Mouse (Mus musculus): ENCODE data around the gene Enpp7. TPM values are rescaled to one million over a fixed set of nuclear protein-coding genes. Genes with fewer than 3 reads are reported as not detected.

The Enpp7 gene
- polyA plus RNA-seq, 1 experiment, result 0.11 TPM

- DNase-seq, result no peak
- Histone ChIP-seq H3K36me3 (ENCODE audit: control insufficient read depth, insufficient read depth, low read length) (peaks cover 13% of the 10 kb centered on the region), H3K4me1 (replicated peaks; ENCODE audit: control insufficient read depth, insufficient read depth, low read length) (peaks cover 19% of the 10 kb centered on the region), H3K27ac (ENCODE audit: control insufficient read depth, insufficient read depth, low read length) (no peak overlapping the region), H3K4me3 (ENCODE audit: control insufficient read depth, insufficient read depth, low read length) (no peak overlapping the region), H3K27me3 (ENCODE audit: control insufficient read depth, insufficient read depth, low read length) (no peaks in the 10 kb centered on the region; the same call in 1 of the 2 replicates)
- no peak for TF ChIP-seq POLR2A (IDR thresholded peaks at IDR 0.05; ENCODE audit: control insufficient read depth, extremely low read depth, insufficient read depth, low read length, poor library complexity)
- TF ChIP-seq CTCF (IDR thresholded peaks at IDR 0.05; ENCODE audit: borderline replicate concordance, control insufficient read depth, extremely low read depth, insufficient read depth, low read length, poor library complexity), result no peak
- WGBS, result 91% methylated on average over 12 of the region's 12 CpGs
Measured at GRCm38 (mm10) chr11:119026203-119026602, 38.2 kb downstream of the Enpp7 start.

- Histone ChIP-seq H3K4me1 (replicated peaks; ENCODE audit: control insufficient read depth, insufficient read depth, low read length) (0 out of 2 replicates have a peak, but pooled peaks cover 3% of the 10 kb centered on the region), H3K4me3 (ENCODE audit: control insufficient read depth, insufficient read depth, low read length) (no peak overlapping the region), H3K36me3 (ENCODE audit: control insufficient read depth, insufficient read depth, low read length) (peaks cover 9% of the 10 kb centered on the region), H3K27ac (ENCODE audit: control insufficient read depth, insufficient read depth, low read length) (no peak overlapping the region), H3K27me3 (ENCODE audit: control insufficient read depth, insufficient read depth, low read length) (peaks cover 3% of the 10 kb centered on the region)
- TF ChIP-seq POLR2A (IDR thresholded peaks at IDR 0.05; ENCODE audit: control insufficient read depth, extremely low read depth, insufficient read depth, low read length, poor library complexity) (no peak), CTCF (IDR thresholded peaks at IDR 0.05; ENCODE audit: borderline replicate concordance, control insufficient read depth, extremely low read depth, insufficient read depth, low read length, poor library complexity) (peak; percentile 91)
- peak; percentile 88 for DNase-seq
- 8% methylated on average over 26 of the region's 26 CpGs for WGBS
Measured at GRCm38 (mm10) chr11:119033874-119034558, 46.0 kb downstream of the Enpp7 start.

DNA sequence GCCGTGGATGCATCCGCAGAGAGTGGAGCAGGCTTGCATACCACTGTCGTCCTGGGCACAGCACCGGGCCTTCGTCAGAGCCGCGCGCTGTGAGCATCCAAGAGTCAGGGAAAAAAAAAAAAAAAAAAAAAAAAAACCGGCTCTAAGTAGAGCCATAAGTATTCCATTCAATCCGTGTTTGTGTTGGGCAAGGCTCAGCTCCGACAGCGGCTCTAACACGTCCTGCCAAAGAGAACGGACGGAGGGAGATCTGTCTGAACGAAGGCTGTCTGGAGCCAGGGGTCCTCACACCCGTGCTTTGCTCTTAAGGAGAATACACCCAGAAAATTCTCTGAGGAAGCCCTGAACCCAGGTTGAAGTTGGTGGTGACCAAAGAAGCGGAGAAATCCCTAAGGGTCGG lies 46.6 kb downstream of the Enpp7 start:
- TF ChIP-seq CTCF (IDR thresholded peaks at IDR 0.05; ENCODE audit: borderline replicate concordance, control insufficient read depth, extremely low read depth, insufficient read depth, low read length, poor library complexity) (no peak), POLR2A (IDR thresholded peaks at IDR 0.05; ENCODE audit: control insufficient read depth, extremely low read depth, insufficient read depth, low read length, poor library complexity) (no peak)
- Histone ChIP-seq H3K27me3 (ENCODE audit: control insufficient read depth, insufficient read depth, low read length) (peaks cover 3% of the 10 kb centered on the region), H3K27ac (ENCODE audit: control insufficient read depth, insufficient read depth, low read length) (no peak overlapping the region), H3K36me3 (ENCODE audit: control insufficient read depth, insufficient read depth, low read length) (peaks cover 7% of the 10 kb centered on the region), H3K4me3 (ENCODE audit: control insufficient read depth, insufficient read depth, low read length) (no peak overlapping the region), H3K4me1 (replicated peaks; ENCODE audit: control insufficient read depth, insufficient read depth, low read length) (peaks cover 5% of the 10 kb centered on the region)
- no peak for DNase-seq
- WGBS, result 26% methylated on average over 19 of the region's 19 CpGs

GRCm38 (mm10) chr11:119035094-119035685 lies 47.2 kb downstream of the Enpp7 start:
- no peak for DNase-seq
- peaks cover 3% of the 10 kb centered on the region for H3K27me3 ChIP-seq (ENCODE audit: control insufficient read depth, insufficient read depth, low read length)
- H3K4me1 ChIP-seq (replicated peaks; ENCODE audit: control insufficient read depth, insufficient read depth, low read length), result peaks cover 10% of the 10 kb centered on the region
- no peak overlapping the region for H3K4me3 ChIP-seq (ENCODE audit: control insufficient read depth, insufficient read depth, low read length)
- 18% methylated on average over 21 of the region's 21 CpGs for WGBS
- H3K36me3 ChIP-seq (ENCODE audit: control insufficient read depth, insufficient read depth, low read length), result peaks cover 7% of the 10 kb centered on the region
- no peak for TF ChIP-seq CTCF (IDR thresholded peaks at IDR 0.05; ENCODE audit: borderline replicate concordance, control insufficient read depth, extremely low read depth, insufficient read depth, low read length, poor library complexity)
- no peak for TF ChIP-seq POLR2A (IDR thresholded peaks at IDR 0.05; ENCODE audit: control insufficient read depth, extremely low read depth, insufficient read depth, low read length, poor library complexity)
- H3K27ac ChIP-seq (ENCODE audit: control insufficient read depth, insufficient read depth, low read length), result no peak overlapping the region

DNA sequence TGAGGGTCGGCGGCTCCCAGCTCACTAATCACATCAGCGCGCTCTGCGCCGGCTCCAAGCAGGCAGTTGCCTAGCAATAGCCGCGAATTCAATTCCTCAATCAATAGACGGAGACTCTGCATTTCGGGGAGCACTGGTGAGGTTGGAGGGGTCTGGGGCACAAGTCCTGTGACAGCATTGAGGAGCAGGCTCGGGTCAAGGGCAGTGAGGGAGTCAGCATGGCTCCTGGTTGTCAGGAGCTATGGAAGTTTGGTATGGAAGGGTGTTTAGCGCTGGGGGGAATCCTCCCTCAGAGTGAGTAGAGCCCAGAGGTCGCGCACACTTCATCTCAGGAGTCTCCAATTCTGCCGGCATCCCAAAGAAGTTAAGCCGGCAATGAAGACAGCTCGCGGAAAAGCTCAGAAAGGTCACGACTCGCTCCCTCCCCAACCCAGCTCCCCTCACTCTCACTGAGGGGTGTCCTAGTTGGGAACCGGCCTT lies 47.7 kb downstream of the Enpp7 start:
- no peak overlapping the region for H3K27ac ChIP-seq (ENCODE audit: control insufficient read depth, insufficient read depth, low read length)
- H3K4me1 ChIP-seq (replicated peaks; ENCODE audit: control insufficient read depth, insufficient read depth, low read length), result peaks cover 12% of the 10 kb centered on the region
- H3K4me3 ChIP-seq (ENCODE audit: control insufficient read depth, insufficient read depth, low read length), result no peak overlapping the region
- 29% methylated on average over 21 of the region's 21 CpGs for WGBS
- no peak for DNase-seq
- TF ChIP-seq CTCF (IDR thresholded peaks at IDR 0.05; ENCODE audit: borderline replicate concordance, control insufficient read depth, extremely low read depth, insufficient read depth, low read length, poor library complexity), result no peak
- no peak for TF ChIP-seq POLR2A (IDR thresholded peaks at IDR 0.05; ENCODE audit: control insufficient read depth, extremely low read depth, insufficient read depth, low read length, poor library complexity)
- peaks cover 3% of the 10 kb centered on the region for H3K27me3 ChIP-seq (ENCODE audit: control insufficient read depth, insufficient read depth, low read length)
- peaks cover 7% of the 10 kb centered on the region for H3K36me3 ChIP-seq (ENCODE audit: control insufficient read depth, insufficient read depth, low read length)

DNA sequence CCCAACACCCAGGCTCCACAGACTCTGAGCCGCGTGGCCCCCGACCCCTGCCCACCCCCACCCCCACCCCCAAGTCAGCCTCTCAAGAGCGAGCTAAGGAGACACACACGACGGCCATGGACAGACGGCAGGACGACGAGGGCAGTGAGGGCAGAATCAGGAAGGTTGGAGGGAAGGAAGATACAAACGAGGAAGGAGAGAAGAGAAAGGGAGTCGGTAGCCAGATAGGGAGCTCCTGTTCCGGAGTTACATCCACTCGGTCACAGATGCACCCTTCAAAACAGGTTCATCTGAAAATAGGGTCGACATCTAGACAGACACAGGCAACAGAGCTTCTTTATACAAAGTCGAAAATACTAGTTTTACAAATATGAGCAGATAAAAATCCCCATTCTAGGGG lies 48.5 kb downstream of the Enpp7 start:
- peaks cover 5% of the 10 kb centered on the region for H3K27me3 ChIP-seq (ENCODE audit: control insufficient read depth, insufficient read depth, low read length)
- WGBS, result 30% methylated on average over 15 of the region's 15 CpGs
- DNase-seq, result no peak
- no peak for TF ChIP-seq POLR2A (IDR thresholded peaks at IDR 0.05; ENCODE audit: control insufficient read depth, extremely low read depth, insufficient read depth, low read length, poor library complexity)
- no peak for TF ChIP-seq CTCF (IDR thresholded peaks at IDR 0.05; ENCODE audit: borderline replicate concordance, control insufficient read depth, extremely low read depth, insufficient read depth, low read length, poor library complexity)
- peaks cover 14% of the 10 kb centered on the region for H3K4me1 ChIP-seq (replicated peaks; ENCODE audit: control insufficient read depth, insufficient read depth, low read length)
- H3K27ac ChIP-seq (ENCODE audit: control insufficient read depth, insufficient read depth, low read length), result no peak overlapping the region
- no peak overlapping the region for H3K4me3 ChIP-seq (ENCODE audit: control insufficient read depth, insufficient read depth, low read length)
- H3K36me3 ChIP-seq (ENCODE audit: control insufficient read depth, insufficient read depth, low read length), result peaks cover 7% of the 10 kb centered on the region
